Mouse (Mus musculus): ENCODE data around the gene Dhrs11. TPM values are rescaled to one million over a fixed set of nuclear protein-coding genes. Genes with fewer than 3 reads are reported as not detected.

Dhrs11 gene
- polyA plus RNA-seq, 1 experiment from 2014 or later: 3.7 TPM

DNA sequence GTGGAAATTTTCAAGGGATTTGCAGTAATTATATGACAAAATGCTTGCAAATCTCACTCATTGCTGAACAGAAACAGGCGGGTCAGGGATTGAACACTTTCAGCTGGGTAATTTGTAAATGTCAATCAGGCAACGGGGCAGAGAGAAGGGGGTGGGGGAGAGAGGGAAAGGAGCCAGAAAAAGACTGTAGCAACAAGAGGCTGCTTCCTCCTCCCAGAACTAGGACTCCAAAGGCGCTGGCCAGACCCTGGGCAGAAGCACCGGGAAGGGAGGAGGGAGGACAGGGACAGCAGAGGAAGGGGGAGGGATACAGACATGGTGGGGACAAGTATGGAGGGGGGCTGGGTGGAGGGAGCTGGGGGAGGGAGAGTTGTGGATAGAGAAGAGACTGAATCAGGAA, 53.2 kb downstream of the Dhrs11 start:
- no peaks in the 10 kb centered on the region for H3K36me3 ChIP-seq (ENCODE audit: control insufficient read depth, insufficient read depth)
- H3K4me1 ChIP-seq (replicated peaks; ENCODE audit: control insufficient read depth, insufficient read depth, low read length): peaks cover 29% of the 10 kb centered on the region
- no peak overlapping the region for H3K9ac ChIP-seq (replicated peaks; ENCODE audit: low read depth, low read length)
- peak; percentile 71 for ATAC-seq
- WGBS: 2% methylated on average over 4 of the region's 4 CpGs
- H3K27ac ChIP-seq (ENCODE audit: low read length): no peak overlapping the region
- H3K27me3 ChIP-seq (replicated peaks; ENCODE audit: control insufficient read depth, insufficient read depth, low read length): peaks cover 60% of the 10 kb centered on the region
- H3K9me3 ChIP-seq (ENCODE audit: control insufficient read depth, low read length): no peaks in the 10 kb centered on the region
- no peak overlapping the region for H3K4me3 ChIP-seq (replicated peaks; ENCODE audit: low read length)
- no peak overlapping the region for H3K4me2 ChIP-seq (ENCODE audit: low read length)

GRCm38 (mm10) chr11:84774870-84775514, 53.8 kb downstream of the Dhrs11 start:
- no peaks in the 10 kb centered on the region for H3K36me3 ChIP-seq (ENCODE audit: control insufficient read depth, insufficient read depth)
- no peak overlapping the region for H3K4me2 ChIP-seq (ENCODE audit: low read length)
- H3K9ac ChIP-seq (replicated peaks; ENCODE audit: low read depth, low read length): no peak overlapping the region
- ATAC-seq: peak; percentile 36
- H3K27me3 ChIP-seq (replicated peaks; ENCODE audit: control insufficient read depth, insufficient read depth, low read length): peaks cover 58% of the 10 kb centered on the region
- no peaks in the 10 kb centered on the region for H3K9me3 ChIP-seq (ENCODE audit: control insufficient read depth, low read length)
- no peak overlapping the region for H3K4me3 ChIP-seq (replicated peaks; ENCODE audit: low read length)
- H3K4me1 ChIP-seq (replicated peaks; ENCODE audit: control insufficient read depth, insufficient read depth, low read length): peaks cover 23% of the 10 kb centered on the region
- no peak overlapping the region for H3K27ac ChIP-seq (ENCODE audit: low read length)
- WGBS: 19% methylated on average over 13 of the region's 13 CpGs

Other genes starting within 250 kb of the Dhrs11 start
- gene Mrm1, start 9.5 kb downstream of the Dhrs11 start, polyA plus RNA-seq (2015; fragmentation: Nextera tagmentation; extraction: Ambion mirVana): 14.0 and 15.9 TPM in 2 replicates
- gene Ggnbp2, start 41.8 kb upstream of the Dhrs11 start, polyA plus RNA-seq (2015; fragmentation: Nextera tagmentation; extraction: Ambion mirVana): 71.4 and 73.3 TPM in 2 replicates
- gene Myo19, start 51.2 kb upstream of the Dhrs11 start, polyA plus RNA-seq (2015; fragmentation: Nextera tagmentation; extraction: Ambion mirVana): 5.1 and 6.5 TPM in 2 replicates
- gene Pigw, start 51.3 kb upstream of the Dhrs11 start, polyA plus RNA-seq (2015; fragmentation: Nextera tagmentation; extraction: Ambion mirVana): 2.7 and 3.7 TPM in 2 replicates
- 60.8 and 66.9 TPM in 2 replicates for gene Znhit3, start 87.4 kb upstream of the Dhrs11 start, polyA plus RNA-seq (2015; fragmentation: Nextera tagmentation; extraction: Ambion mirVana)
- 2.5 and 2.6 TPM in 2 replicates for gene Car4, start 128.8 kb upstream of the Dhrs11 start, polyA plus RNA-seq (2015; fragmentation: Nextera tagmentation; extraction: Ambion mirVana)

All from forebrain, embryonic 16.5 days (tissue).